Mouse (Mus musculus): Measurements from ENCODE around the gene Astn2. TPM values are rescaled to one million over a fixed set of nuclear protein-coding genes. Genes with fewer than 3 reads are reported as not detected.

Astn2 gene
- total RNA-seq, 2 experiments from 2014 or later: not detected

DNA sequence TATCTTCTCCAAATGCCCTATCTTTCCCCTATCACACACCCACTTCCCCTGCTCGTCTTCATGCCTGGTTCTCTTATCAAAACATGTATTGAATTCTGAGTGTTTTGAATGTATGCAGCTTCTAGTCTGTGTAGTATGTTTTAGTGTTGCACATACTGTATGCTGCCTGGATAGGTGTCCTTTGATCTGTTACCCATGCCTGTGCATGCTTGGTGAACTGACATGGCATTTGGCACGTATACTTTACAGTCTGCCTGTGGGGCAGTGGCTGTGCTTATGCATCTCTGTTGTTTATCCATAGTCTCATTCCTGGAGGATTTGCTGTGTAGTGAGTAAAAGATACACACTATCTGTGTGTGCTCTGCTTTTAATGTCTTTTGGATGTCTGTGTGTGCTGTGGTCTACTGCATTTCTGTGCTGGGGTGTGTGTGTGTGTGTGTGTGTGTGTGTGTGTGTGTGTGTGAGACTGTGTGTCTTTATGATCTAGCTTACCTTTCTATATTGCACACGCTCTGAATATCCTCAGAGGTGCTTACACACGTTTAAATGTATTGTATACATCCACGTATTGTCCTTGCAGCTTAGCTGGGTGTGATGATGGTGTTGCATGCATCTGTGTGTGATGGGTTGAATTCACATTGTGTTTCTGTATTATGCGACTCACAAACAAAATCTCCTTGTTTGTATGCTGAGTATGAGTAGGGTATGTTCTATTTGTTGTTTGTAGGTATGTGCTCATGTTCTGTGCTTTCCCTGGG, 908.5 kb downstream of the Astn2 start:
- ATAC-seq (replicated peaks; ENCODE audit: low FRiP score, poor library complexity, severe bottlenecking): no peak

DNA sequence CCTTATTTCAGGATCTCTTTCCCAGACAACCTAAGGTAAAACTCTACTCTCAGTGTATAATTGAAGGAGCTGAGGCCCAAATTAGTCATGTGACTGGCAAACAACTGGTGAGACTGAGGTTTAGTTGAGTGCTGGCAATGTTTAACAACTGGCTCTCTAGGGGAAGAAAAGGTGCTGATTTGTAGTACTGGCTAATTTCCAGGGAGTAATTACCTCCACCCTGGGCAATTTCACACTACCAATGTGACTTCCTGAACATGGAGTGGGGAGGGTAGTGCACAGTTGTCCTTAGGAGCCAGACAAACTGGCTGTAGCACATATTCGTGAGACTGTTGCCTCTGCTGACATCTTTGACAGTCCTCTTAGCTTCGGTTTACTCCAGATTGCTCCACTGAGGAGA, 912.9 kb downstream of the Astn2 start:
- ATAC-seq (replicated peaks; ENCODE audit: low FRiP score, poor library complexity, severe bottlenecking): no peak

DNA sequence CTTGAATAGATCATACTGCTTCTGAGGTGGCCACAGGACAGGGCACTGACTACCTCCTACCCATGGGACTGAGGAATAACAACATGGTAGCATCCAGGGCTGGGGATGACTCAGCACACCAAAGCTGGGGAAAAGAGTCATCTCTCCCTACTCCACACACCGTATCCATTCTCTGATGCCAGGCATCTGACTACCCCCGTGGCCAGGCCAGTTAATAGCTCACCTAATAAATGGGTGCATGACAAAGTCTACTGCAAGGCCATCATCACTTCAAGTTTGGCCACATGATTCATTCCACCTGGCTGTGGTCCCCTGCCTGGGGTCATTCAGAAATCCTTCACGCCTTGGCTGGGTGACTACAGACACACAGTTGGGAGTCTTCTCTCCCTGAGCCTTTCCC, 914.7 kb downstream of the Astn2 start:
- ATAC-seq (replicated peaks; ENCODE audit: low FRiP score, poor library complexity, severe bottlenecking): no peak

DNA sequence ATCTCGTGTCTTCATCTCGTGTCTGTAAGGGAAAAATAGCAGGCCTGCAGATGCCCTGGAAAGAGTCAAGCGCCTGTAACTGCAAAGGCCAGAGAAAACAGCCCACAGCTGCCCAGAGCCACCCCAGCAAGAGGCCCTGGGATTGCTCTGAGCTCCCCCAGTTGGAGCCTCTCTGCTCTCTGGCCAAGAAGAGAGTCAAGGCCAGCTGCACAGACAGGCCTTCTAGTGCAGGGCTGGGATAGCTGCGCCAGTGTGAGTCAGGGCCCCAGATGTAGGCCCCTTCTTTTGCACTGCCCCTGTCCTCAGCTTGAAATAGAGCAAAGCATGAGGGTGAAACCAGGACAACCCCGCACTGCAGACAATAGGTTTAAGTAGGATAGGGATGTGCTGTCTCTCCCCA, 922.8 kb downstream of the Astn2 start:
- no peak for ATAC-seq (replicated peaks; ENCODE audit: low FRiP score, poor library complexity, severe bottlenecking)

DNA sequence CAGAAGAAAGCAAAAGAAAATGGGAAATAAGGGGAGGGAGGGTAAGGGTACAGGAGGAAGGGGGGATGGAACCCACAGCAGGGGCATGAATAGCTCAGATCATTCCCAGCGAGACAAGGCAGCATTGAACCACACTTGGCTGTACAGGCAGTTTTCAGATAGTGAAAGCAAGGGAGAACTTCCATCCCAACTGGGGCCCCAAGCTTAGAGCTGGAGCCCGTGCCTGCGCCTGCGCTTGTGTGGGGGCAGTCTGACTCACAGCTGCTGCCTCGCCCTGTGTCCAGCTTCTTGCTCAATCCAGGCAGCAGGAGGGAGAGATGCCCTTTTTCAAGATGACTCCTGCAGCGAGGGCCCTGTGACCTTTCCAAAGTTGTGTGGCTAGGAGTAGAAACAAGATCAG, 927.3 kb downstream of the Astn2 start:
- ATAC-seq (replicated peaks; ENCODE audit: low FRiP score, poor library complexity, severe bottlenecking): no peak

DNA sequence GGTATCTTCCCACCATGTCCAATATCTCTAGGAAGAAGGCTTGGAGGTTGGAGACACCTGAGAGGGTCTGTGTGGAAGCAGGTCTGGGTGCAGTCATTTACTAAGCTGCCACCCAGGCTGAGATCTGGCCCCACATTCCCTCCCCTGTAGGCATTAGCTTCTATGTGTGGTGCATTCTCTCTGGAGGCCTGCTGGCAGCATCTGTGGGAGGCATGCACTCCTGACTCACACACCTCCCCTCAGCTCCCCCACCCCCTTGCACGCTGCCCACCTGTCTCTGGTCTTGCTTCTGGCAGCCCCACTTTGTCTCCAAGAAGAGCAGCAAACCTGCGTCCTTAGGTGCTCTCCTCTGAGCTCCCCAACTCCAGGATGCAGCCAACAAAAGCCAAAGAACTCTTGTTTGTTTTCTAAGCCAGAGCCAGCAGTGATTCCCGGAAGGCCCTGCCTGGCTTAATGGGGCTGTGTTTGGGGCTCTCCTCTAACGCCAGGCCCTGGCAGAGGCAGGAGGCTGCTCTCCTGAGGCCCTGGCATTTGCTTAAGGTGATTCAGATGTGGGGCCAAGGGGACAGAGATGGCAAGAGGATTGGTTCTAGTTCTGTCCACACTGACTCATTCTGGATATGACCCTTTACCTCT, 928.4 kb downstream of the Astn2 start:
- ATAC-seq (replicated peaks; ENCODE audit: low FRiP score, poor library complexity, severe bottlenecking): no peak

DNA sequence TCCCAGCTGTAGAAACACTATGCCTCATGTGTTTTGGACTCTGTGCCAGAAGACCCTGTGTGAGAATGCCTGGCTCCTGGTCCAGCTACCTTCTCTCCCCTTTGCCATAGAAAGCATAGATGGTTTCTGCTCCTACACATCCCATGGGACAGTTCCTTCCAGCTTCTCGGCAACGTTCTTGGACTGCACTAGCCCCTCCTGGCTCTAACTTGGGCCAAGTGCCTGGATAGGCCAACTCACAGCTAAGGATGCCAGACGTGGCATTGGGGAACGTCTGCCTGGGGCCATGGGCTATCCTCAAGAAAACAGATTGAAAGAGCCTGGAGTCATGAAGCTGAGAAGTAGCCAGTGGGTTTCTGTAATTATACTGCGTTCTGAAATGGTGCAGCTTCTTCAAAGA, 931.3 kb downstream of the Astn2 start:
- no peak for ATAC-seq (replicated peaks; ENCODE audit: low FRiP score, poor library complexity, severe bottlenecking)

DNA sequence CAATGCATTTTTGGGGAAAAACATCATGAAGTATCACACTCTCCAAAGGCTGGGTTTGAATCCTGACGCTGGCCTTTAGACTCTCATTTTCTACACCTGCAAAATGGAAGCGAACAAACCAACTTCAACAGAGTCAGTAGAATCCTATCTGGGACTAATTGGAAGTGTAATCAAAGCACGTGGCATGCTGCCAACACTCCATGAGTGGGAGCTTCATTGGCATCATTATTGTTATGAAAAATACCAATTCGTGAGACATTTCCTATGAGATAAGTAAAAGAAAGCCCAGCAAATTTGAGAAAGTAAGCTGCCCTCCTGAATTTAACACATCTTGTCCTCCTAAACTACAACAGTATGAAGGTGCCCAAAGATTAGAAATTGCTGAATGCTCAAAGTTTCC, 955.2 kb downstream of the Astn2 start:
- ATAC-seq (replicated peaks; ENCODE audit: low FRiP score, poor library complexity, severe bottlenecking): no peak

DNA sequence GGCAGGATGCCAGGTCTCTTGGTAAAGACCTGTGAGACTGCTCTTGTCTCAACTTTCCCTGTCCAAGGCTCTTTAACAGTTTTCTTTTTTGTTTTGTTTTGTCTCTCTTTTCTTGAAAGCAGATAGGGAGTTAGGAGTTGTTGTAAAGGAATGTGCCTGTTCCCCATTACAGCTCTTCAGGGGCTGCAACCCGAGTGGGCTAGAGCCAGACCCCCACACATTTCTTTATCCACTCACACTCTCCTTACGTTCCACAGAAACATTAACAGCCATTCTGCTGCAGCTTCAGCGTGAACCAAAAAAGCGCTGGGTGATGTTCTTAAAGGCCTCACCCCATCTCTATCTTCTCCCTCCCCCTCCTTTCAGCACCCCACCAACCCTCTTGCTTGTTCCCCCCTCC, 962.7 kb downstream of the Astn2 start:
- no peak for ATAC-seq (replicated peaks; ENCODE audit: low FRiP score, poor library complexity, severe bottlenecking)

DNA sequence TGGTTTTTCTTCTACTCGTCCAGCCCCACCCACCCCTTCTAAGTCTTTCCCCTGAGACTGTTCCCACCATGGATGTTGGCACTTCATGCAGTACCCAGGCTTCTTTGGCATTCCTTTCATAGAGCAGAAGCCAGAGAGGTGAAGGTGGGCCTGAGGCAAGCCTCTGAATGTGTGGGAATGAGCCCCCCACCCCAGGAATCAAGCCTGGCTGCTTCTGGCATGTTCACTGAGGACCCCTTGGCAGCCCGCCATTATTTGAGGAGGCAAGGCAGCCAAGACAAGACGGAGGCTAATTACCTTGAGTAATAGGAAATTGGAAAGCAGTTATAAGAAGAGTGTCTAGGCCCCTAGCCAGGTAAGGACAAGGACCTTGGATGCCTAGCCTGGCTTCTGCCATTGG, 973.6 kb downstream of the Astn2 start:
- ATAC-seq (replicated peaks; ENCODE audit: low FRiP score, poor library complexity, severe bottlenecking): no peak

DNA sequence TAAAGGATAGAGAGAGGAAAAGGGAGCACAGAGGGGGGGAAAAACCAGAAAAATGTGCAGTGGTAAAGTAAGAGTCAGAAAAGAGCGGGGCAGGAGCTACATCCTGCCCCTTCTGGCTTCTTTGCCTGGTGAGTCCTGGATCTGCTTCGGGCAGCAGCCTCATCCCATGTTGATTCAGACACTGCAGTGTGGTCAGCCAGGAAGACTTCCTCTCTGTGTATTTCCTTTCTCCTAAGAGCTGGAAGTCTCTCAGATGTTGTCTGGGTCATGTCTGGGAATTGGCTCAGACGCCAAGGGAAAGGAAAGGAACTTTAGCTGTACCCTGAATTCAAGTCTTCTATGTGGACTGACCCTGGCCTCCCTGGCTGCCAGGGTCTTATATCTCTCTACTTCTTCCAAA, 976.9 kb downstream of the Astn2 start:
- no peak for ATAC-seq (replicated peaks; ENCODE audit: low FRiP score, poor library complexity, severe bottlenecking)

DNA sequence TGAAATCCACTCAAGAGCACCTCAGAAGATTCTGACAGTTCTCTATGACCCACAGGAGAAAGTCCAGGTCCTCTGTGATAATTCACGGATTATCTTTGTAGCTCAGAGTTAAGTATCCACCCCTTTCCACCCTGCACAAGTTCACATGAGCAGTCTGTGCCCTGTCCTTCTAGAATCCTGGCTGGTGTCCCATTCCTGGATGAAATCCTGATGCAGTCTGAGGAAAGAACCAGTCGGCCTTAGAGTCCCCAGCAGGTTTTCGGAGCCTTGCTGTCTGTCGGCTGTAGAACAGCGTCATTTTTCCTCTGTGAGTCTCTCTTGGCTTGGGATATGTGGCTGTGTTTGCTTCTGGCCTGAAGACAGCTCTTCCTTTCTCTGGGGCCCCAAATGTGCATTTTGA, 978.0 kb downstream of the Astn2 start:
- ATAC-seq (replicated peaks; ENCODE audit: low FRiP score, poor library complexity, severe bottlenecking): no peak

DNA sequence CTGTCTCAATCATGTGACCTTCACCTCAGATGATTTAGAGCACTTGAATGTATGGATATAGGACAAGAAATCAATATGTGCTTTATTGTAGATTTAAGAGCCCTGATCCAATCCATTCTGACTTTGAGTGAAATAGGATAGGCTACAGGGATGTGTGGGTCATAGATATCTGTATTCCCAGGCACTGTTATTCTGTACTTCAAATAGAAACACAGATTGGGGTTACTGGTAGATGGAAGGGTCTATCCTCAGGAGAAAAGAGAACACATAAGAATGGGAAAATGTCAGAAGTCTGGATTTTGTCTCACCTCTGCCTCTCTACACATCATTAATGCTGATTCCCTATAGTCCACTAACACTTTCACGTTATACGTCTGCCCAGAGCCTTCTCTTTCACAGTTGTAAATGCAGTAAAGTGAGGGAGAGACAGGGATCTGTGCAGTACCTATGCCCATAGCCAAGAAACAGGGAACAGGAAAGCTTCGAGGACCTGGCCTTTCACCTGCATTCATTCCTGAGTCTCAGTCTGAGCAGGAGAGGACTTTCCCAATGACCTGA, 981.3 kb downstream of the Astn2 start:
- ATAC-seq (replicated peaks; ENCODE audit: low FRiP score, poor library complexity, severe bottlenecking): no peak

DNA sequence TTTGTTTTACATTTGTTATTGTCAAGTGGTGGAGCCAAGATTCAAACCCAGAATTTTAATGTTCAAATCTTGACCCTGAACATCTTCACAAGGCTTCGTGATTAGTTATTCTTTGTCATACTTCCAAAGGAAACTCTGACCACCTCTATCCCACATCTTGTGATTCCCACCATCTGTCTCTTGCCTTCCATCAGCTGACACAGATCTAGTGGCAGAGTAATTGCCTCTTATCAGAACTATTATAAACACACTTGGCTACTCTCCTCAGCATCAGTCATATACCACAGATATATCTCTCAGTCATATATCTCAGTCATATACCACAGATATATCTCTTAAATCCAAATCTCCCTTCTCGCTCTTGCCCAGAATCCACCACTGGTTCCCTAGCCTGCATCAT, 983.1 kb downstream of the Astn2 start:
- ATAC-seq (replicated peaks; ENCODE audit: low FRiP score, poor library complexity, severe bottlenecking): no peak

DNA sequence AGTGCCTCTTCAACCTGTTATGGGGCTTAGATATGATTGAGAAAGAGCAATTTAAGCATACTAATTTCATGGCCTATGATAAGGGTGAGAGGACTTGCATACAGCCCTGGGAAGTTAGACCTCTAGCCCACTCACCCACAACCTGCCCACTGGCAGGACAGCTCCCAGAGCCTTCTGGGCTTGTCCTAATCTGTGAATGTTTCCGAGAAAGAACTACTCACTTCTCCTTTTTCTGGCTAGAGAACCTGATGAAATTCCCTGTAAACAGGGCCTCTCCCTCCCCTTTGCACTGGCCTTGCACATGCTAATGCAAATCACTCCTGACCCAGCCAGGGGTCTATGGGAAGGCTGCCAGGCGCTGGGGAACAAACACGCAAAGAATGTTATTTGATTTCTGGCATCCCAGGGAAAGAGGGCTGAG, 983.9 kb downstream of the Astn2 start:
- no peak for ATAC-seq (replicated peaks; ENCODE audit: low FRiP score, poor library complexity, severe bottlenecking)

DNA sequence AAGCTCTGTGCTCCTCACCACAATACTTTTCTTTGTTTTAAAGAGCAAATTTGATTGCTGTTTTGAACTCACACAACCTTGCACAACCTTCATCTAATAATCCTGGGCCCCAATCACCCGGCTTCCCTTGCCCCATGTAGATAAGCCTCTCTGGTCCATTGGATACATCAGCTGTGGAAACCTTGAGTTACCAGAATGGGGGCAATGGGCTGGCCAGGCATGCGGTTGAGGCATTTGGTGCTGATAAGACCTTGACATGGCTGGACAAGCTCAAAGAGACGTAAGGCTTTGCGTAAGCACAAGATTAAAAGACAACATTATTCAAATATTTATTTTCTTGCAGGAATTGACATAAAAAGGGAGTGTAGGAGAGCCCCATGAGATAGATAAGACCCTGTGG, 988.9 kb downstream of the Astn2 start:
- no peak for ATAC-seq (replicated peaks; ENCODE audit: low FRiP score, poor library complexity, severe bottlenecking)

DNA sequence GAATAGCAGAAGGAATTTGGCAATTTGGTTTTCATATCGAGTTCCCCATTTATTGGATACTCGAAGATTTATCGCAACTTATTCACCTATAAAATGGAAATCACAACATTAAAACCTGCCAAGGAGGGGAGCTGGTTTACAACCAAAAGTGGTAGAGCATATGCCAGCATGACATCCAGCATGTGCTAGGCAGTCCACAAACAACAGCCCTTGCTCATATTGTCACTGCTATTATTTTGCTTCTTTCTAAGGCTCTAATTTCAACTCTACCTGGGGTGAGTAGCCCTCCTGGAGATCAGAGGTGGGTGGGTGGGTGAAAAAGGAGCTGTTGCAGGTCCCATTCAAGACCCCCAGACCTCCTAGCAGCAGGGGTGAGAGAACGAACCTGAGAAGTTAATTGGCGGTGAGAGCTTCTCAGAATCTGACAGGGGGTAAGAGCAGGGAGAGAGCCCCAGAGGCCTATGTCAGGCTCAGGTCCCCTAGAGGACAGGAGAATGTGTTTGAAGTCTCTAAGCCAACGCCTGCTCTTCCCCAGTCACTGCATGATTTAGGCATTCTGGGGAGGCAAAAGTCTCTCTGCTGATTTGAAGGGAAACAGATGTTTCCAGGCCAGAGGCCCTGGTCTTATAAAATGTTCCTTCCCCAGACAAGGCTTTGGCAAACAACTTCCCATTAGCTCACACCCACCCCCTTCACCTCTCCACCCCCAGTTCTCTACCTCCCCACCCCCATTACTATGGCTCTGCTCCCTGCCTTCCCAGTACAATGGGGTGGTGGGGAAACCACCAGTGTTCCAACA, 1001.4 kb downstream of the Astn2 start:
- ATAC-seq (replicated peaks; ENCODE audit: low FRiP score, poor library complexity, severe bottlenecking): no peak

DNA sequence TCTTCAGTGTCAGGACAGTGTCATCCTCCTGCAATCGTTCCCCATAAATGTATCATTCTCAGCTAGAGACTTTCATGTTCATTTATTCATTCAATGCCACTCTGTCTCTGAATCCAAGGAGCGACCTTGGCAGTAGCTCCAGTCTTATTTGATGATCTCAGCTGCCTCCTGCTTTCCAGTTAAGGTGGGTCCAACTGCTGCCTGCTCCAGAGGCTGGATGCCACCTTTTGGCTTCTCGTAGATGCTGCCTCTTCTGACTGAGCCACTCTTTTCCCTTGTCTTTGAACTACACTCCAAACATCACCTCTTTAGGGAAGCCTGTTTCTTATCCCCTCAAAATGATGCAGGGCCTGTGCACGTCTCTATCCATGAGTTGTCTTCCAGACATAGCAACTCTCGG, 1002.1 kb downstream of the Astn2 start:
- ATAC-seq (replicated peaks; ENCODE audit: low FRiP score, poor library complexity, severe bottlenecking): no peak

DNA sequence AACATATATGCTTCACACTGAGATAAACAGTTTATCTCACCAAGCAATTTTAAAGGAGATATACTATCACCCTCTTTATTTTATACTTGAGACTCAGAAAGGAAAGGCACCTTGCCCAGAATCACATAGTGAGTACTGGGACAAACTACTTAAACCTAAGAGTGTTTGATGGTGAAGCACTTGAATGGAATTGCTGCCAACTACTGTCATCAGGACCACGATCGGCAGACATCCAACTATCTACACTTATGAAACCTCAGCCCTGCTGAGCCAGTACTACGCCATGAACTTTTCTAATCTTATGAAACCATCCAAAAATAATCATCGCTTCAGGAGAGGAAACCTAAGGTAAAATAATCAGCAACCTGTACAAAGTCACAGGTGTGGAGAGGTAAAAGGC, 1005.0 kb downstream of the Astn2 start:
- no peak for ATAC-seq (replicated peaks; ENCODE audit: low FRiP score, poor library complexity, severe bottlenecking)

DNA sequence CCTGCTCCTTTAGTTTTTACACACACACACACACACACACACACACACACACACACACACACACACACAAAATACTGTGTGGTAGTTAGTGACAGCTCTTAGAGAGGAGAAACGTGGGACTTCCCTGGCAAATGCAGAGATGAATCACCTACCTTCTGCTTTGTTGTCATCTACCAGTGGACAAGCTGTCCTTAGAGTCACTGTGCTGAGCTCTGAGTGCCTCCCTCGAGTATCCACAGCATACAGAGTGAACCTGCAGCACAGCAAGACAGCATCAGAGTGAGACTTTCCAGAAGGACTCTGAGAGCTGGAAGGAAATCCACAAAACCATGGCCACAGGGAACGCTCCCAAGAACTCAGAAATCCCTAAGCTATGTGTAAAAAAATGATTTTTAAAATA, 1007.6 kb downstream of the Astn2 start:
- ATAC-seq (replicated peaks; ENCODE audit: low FRiP score, poor library complexity, severe bottlenecking): no peak

DNA sequence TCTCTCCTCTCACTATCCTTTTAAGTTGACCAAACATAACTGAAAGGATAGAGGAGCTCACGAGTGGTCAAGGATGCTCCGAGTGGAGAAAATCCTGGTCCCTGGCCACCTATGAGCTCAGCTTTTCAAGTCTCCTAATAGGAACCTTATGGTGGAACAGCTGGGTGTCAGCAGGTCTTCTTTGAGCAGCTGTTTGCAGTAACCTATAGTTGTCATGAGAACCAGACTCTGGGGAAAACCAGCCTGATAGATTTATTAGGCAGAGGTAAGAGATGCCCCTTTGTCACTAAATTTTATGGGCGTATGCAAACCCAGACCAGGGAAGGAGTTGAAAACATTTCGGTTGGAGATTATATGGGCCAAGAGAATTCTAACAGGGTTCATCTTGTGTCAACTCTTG, 1013.4 kb downstream of the Astn2 start:
- ATAC-seq (replicated peaks; ENCODE audit: low FRiP score, poor library complexity, severe bottlenecking): no peak

Measured in erythroid progenitor cell, adult 5-6 weeks (primary cell).